Mouse (Mus musculus) macrophage (primary cell): ENCODE measurements around the gene Utp14b. TPM values are rescaled to one million over a fixed set of nuclear protein-coding genes. Genes with fewer than 3 reads are reported as not detected.

ENCODE experiments used
- H3K27ac ChIP-seq: fragments of 350-480 bp; formaldehyde crosslinking; 2 replicates; pipeline ENCODE4 v1.9.0; 2021
- H3K36me3 ChIP-seq: fragments of 350-480 bp; formaldehyde crosslinking; 2 replicates; pipeline ENCODE4 v1.9.0; 2021; ENCODE audit errors: inconsistent target
- H3K4me3 ChIP-seq: fragments of 350-480 bp; formaldehyde crosslinking; 2 replicates; pipeline ENCODE4 v1.9.0; 2021; ENCODE audit errors: inconsistent target
- H3K79me2 ChIP-seq: fragments of 350-480 bp; formaldehyde crosslinking; 2 replicates; pipeline ENCODE4 v1.9.0; 2021; ENCODE audit errors: inconsistent target
- WGBS: methylation state at CpG from one replicate; pipeline ENCODE4 v1.1.7; 2026; ENCODE audit warnings: inconsistent platforms; ENCODE audit not compliant: missing documents; 5-methylcytosine and 5-hydroxymethylcytosine counted together
- polyA plus RNA-seq: library from polyadenylated mRNA; stranded (reverse); fragments of 250-400 nt; gene quantifications from 3 replicates; pipeline ENCODE4 v1.2.4, GENCODE M21; 2018; ENCODE audit warnings: inconsistent platforms

The Utp14b gene
- polyA plus RNA-seq, 1 experiment from 2014 or later = 6.5 TPM

GRCm38 (mm10) chr1:78702282-78702963 lies 44.6 kb downstream of the Utp14b start:
- H3K27ac ChIP-seq = peak overlapping the region; percentile 87
- 22% methylated on average over 14 of the region's 14 CpGs for WGBS
- no peak overlapping the region for H3K4me3 ChIP-seq
- peaks cover 6% of the 10 kb centered on the region; the same call in 1 of the 2 replicates for H3K36me3 ChIP-seq
- H3K79me2 ChIP-seq = no peaks in the 10 kb centered on the region

- H3K27ac ChIP-seq = peak overlapping the region; percentile 87
- peaks cover 6% of the 10 kb centered on the region; the same call in 1 of the 2 replicates for H3K36me3 ChIP-seq
- no peak overlapping the region for H3K4me3 ChIP-seq
- no peaks in the 10 kb centered on the region for H3K79me2 ChIP-seq
- 8% methylated on average over 2 of the region's 2 CpGs for WGBS
These were observed 45.1 kb downstream of the Utp14b start for GRCm38 (mm10) chr1:78702964-78703285.

GRCm38 (mm10) chr1:78706338-78706737 lies 48.5 kb downstream of the Utp14b start:
- no peak overlapping the region for H3K27ac ChIP-seq
- H3K36me3 ChIP-seq = no peaks in the 10 kb centered on the region
- no peaks in the 10 kb centered on the region for H3K79me2 ChIP-seq
- WGBS = 95% methylated on average over 10 of the region's 10 CpGs
- H3K4me3 ChIP-seq = no peak overlapping the region

GRCm38 (mm10) chr1:78707280-78707679 lies 49.4 kb downstream of the Utp14b start:
- Histone ChIP-seq H3K27ac (no peak overlapping the region), H3K79me2 (no peaks in the 10 kb centered on the region), H3K36me3 (no peaks in the 10 kb centered on the region), H3K4me3 (no peak overlapping the region)
- 62% methylated on average over 4 of the region's 4 CpGs for WGBS

GRCm38 (mm10) chr1:78710026-78710425 lies 52.2 kb downstream of the Utp14b start:
- H3K27ac ChIP-seq = no peak overlapping the region
- H3K36me3 ChIP-seq = no peaks in the 10 kb centered on the region

GRCm38 (mm10) chr1:78710613-78711329 lies 52.9 kb downstream of the Utp14b start:
- Histone ChIP-seq H3K79me2 (no peaks in the 10 kb centered on the region), H3K27ac (no peak overlapping the region), H3K4me3 (no peak overlapping the region), H3K36me3 (no peaks in the 10 kb centered on the region)
- 62% methylated on average over 5 of the region's 5 CpGs for WGBS

More at GRCm38 (mm10) chr1:78710026-78710425, 52.2 kb downstream of the Utp14b start:
- Histone ChIP-seq H3K4me3 (no peak overlapping the region), H3K79me2 (no peaks in the 10 kb centered on the region)

Other genes starting within 250 kb of the Utp14b start
- 50.9 to 101 TPM (median 89.1 TPM) in 3 replicates for gene Farsb, start 169.1 kb upstream of the Utp14b start, polyA plus RNA-seq
- gene Mogat1, start 147.0 kb upstream of the Utp14b start, polyA plus RNA-seq = not detected in 3 replicates
- not detected in 3 replicates for gene BC035947, start 145.9 kb upstream of the Utp14b start, polyA plus RNA-seq
- gene Acsl3, start 213 bp upstream of the Utp14b start, polyA plus RNA-seq = 18.9 to 64.8 TPM (median 22.2 TPM) in 3 replicates
- gene Kcne4, start 158.7 kb downstream of the Utp14b start, polyA plus RNA-seq = not detected in 3 replicates